Mouse (Mus musculus) liver, adult 2 months (tissue): ENCODE measurements around the gene Gon7.

Experiments used
- CTCF ChIP-seq: fragments of 200-500 bp; IDR thresholded peaks from 2 replicates; pipeline ENCODE4 v1.5.1; 2011; ENCODE audit warnings: low read depth, low read length, control low read depth
- POLR2A ChIP-seq: fragments of 200-500 bp; IDR thresholded peaks from 2 replicates; pipeline ENCODE4 v1.6.1; 2011; ENCODE audit warnings: low read length, control low read depth; ENCODE audit not compliant: insufficient read depth; ENCODE audit errors: extremely low read depth

- TF ChIP-seq CTCF (no peak), POLR2A (no peak)
Observed at GRCm38 (mm10) chr12:102705906-102706640, 51.5 kb downstream of the Gon7 start.
